Mouse (Mus musculus) kidney, postnatal 25 days (tissue): ENCODE measurements at regions not wholly inside any gene's neighbourhood (a gene's known extent, or its start where the extent isn't known, plus 50 kb on each side); places are given as distances from the start of the nearest gene placed in this dataset.

Experiments
- DNase-seq, 2 experiments: peaks; one replicate each; pipeline ENCODE4 v3.0.0; 2021; ENCODE audit warnings: mixed read lengths in 2 of 2

- peak in 1 of 2 experiments; percentile 1 for DNase-seq
Measured at GRCm38 (mm10) chrX:4899187-4899586, 52.7 kb upstream of the Btbd35f27 start.
